Mouse (Mus musculus): ENCODE results near the gene Cdc42bpa. TPM values are rescaled to one million over a fixed set of nuclear protein-coding genes. Genes with fewer than 3 reads are reported as not detected.

Gene Cdc42bpa
- polyA plus RNA-seq, 1 experiment from 2014 or later, result 26.1 TPM

- 75% methylated on average over 8 of the region's 8 CpGs for WGBS
- H3K9ac ChIP-seq (replicated peaks; ENCODE audit: low read depth, low read length), result no peak overlapping the region
- 0 out of 2 replicates have a peak, but pooled peaks cover 2% of the 10 kb centered on the region for H3K4me1 ChIP-seq (ENCODE audit: control insufficient read depth, insufficient read depth, low read length)
- no peaks in the 10 kb centered on the region for H3K27me3 ChIP-seq (ENCODE audit: control insufficient read depth, insufficient read depth, low read length)
- H3K4me2 ChIP-seq (replicated peaks; ENCODE audit: low read depth, low read length), result no peak overlapping the region
- no peak overlapping the region for H3K27ac ChIP-seq (ENCODE audit: low read length)
- H3K4me3 ChIP-seq (ENCODE audit: low read depth, low read length), result no peak overlapping the region
- no peaks in the 10 kb centered on the region for H3K9me3 ChIP-seq (ENCODE audit: control insufficient read depth, low read depth, low read length)
- no peaks in the 10 kb centered on the region for H3K36me3 ChIP-seq (ENCODE audit: control insufficient read depth, insufficient read depth, low read length)
- ATAC-seq (ENCODE audit: insufficient number of reproducible peaks, insufficient read depth, low FRiP score, low read depth), result no peak
Measured at GRCm38 (mm10) chr1:180191112-180191511, 230.8 kb downstream of the Cdc42bpa start.

- H3K4me2 ChIP-seq (replicated peaks; ENCODE audit: low read depth, low read length), result no peak overlapping the region
- no peaks in the 10 kb centered on the region for H3K9me3 ChIP-seq (ENCODE audit: control insufficient read depth, low read depth, low read length)
- no peaks in the 10 kb centered on the region for H3K27me3 ChIP-seq (ENCODE audit: control insufficient read depth, insufficient read depth, low read length)
- ATAC-seq (ENCODE audit: insufficient number of reproducible peaks, insufficient read depth, low FRiP score, low read depth), result no peak
- no peak overlapping the region for H3K4me3 ChIP-seq (ENCODE audit: low read depth, low read length)
- 0 out of 2 replicates have a peak, but pooled peaks cover 2% of the 10 kb centered on the region for H3K4me1 ChIP-seq (ENCODE audit: control insufficient read depth, insufficient read depth, low read length)
- no peak overlapping the region for H3K27ac ChIP-seq (ENCODE audit: low read length)
- WGBS, result 77% methylated on average over 7 of the region's 7 CpGs
- H3K9ac ChIP-seq (replicated peaks; ENCODE audit: low read depth, low read length), result no peak overlapping the region
- no peaks in the 10 kb centered on the region for H3K36me3 ChIP-seq (ENCODE audit: control insufficient read depth, insufficient read depth, low read length)
Measured at GRCm38 (mm10) chr1:180191651-180192220, 231.5 kb downstream of the Cdc42bpa start.

- Histone ChIP-seq H3K4me2 (replicated peaks; ENCODE audit: low read depth, low read length) (no peak overlapping the region), H3K27ac (ENCODE audit: low read length) (no peak overlapping the region), H3K4me3 (ENCODE audit: low read depth, low read length) (no peak overlapping the region), H3K27me3 (ENCODE audit: control insufficient read depth, insufficient read depth, low read length) (no peaks in the 10 kb centered on the region), H3K9me3 (ENCODE audit: control insufficient read depth, low read depth, low read length) (no peaks in the 10 kb centered on the region), H3K4me1 (ENCODE audit: control insufficient read depth, insufficient read depth, low read length) (0 out of 2 replicates have a peak, but pooled peaks cover 2% of the 10 kb centered on the region), H3K9ac (replicated peaks; ENCODE audit: low read depth, low read length) (no peak overlapping the region), H3K36me3 (ENCODE audit: control insufficient read depth, insufficient read depth, low read length) (no peaks in the 10 kb centered on the region)
- ATAC-seq (ENCODE audit: insufficient number of reproducible peaks, insufficient read depth, low FRiP score, low read depth), result no peak
- WGBS, result 52% methylated on average over 4 of the region's 4 CpGs
Measured at GRCm38 (mm10) chr1:180192866-180193265, 232.6 kb downstream of the Cdc42bpa start.

GRCm38 (mm10) chr1:180193391-180193935, 233.2 kb downstream of the Cdc42bpa start:
- no peaks in the 10 kb centered on the region for H3K9me3 ChIP-seq (ENCODE audit: control insufficient read depth, low read depth, low read length)
- H3K4me3 ChIP-seq (ENCODE audit: low read depth, low read length), result no peak overlapping the region
- H3K9ac ChIP-seq (replicated peaks; ENCODE audit: low read depth, low read length), result no peak overlapping the region
- no peaks in the 10 kb centered on the region for H3K27me3 ChIP-seq (ENCODE audit: control insufficient read depth, insufficient read depth, low read length)
- H3K27ac ChIP-seq (ENCODE audit: low read length), result no peak overlapping the region
- 78% methylated on average over 8 of the region's 8 CpGs for WGBS
- no peak overlapping the region for H3K4me2 ChIP-seq (replicated peaks; ENCODE audit: low read depth, low read length)
- H3K4me1 ChIP-seq (ENCODE audit: control insufficient read depth, insufficient read depth, low read length), result 0 out of 2 replicates have a peak, but pooled peaks cover 2% of the 10 kb centered on the region
- H3K36me3 ChIP-seq (ENCODE audit: control insufficient read depth, insufficient read depth, low read length), result no peaks in the 10 kb centered on the region
- no peak for ATAC-seq (ENCODE audit: insufficient number of reproducible peaks, insufficient read depth, low FRiP score, low read depth)

GRCm38 (mm10) chr1:180194048-180194447, 233.8 kb downstream of the Cdc42bpa start:
- ATAC-seq (ENCODE audit: insufficient number of reproducible peaks, insufficient read depth, low FRiP score, low read depth), result no peak
- Histone ChIP-seq H3K27ac (ENCODE audit: low read length) (no peak overlapping the region), H3K36me3 (ENCODE audit: control insufficient read depth, insufficient read depth, low read length) (no peaks in the 10 kb centered on the region), H3K9me3 (ENCODE audit: control insufficient read depth, low read depth, low read length) (no peaks in the 10 kb centered on the region), H3K4me1 (ENCODE audit: control insufficient read depth, insufficient read depth, low read length) (0 out of 2 replicates have a peak, but pooled peaks cover 2% of the 10 kb centered on the region), H3K27me3 (ENCODE audit: control insufficient read depth, insufficient read depth, low read length) (no peaks in the 10 kb centered on the region), H3K9ac (replicated peaks; ENCODE audit: low read depth, low read length) (no peak overlapping the region), H3K4me3 (ENCODE audit: low read depth, low read length) (no peak overlapping the region), H3K4me2 (replicated peaks; ENCODE audit: low read depth, low read length) (no peak overlapping the region; the same call in 1 of the 2 replicates)
- 84% methylated on average over 9 of the region's 9 CpGs for WGBS

GRCm38 (mm10) chr1:180194781-180195471, 234.7 kb downstream of the Cdc42bpa start:
- no peaks in the 10 kb centered on the region for H3K36me3 ChIP-seq (ENCODE audit: control insufficient read depth, insufficient read depth, low read length)
- H3K4me2 ChIP-seq (replicated peaks; ENCODE audit: low read depth, low read length), result peak overlapping the region; percentile 91
- no peaks in the 10 kb centered on the region for H3K9me3 ChIP-seq (ENCODE audit: control insufficient read depth, low read depth, low read length)
- H3K4me3 ChIP-seq (ENCODE audit: low read depth, low read length), result peak overlapping the region; percentile 64
- 22% methylated on average over 9 of the region's 9 CpGs for WGBS
- H3K4me1 ChIP-seq (ENCODE audit: control insufficient read depth, insufficient read depth, low read length), result 0 out of 2 replicates have a peak, but pooled peaks cover 2% of the 10 kb centered on the region
- ATAC-seq (ENCODE audit: insufficient number of reproducible peaks, insufficient read depth, low FRiP score, low read depth), result peak; percentile 47; the same call in 1 of the 2 replicates
- H3K27ac ChIP-seq (ENCODE audit: low read length), result no peak overlapping the region
- peak overlapping the region; percentile 25; the same call in 1 of the 2 replicates for H3K9ac ChIP-seq (replicated peaks; ENCODE audit: low read depth, low read length)
- H3K27me3 ChIP-seq (ENCODE audit: control insufficient read depth, insufficient read depth, low read length), result no peaks in the 10 kb centered on the region

GRCm38 (mm10) chr1:180195703-180196381, 235.6 kb downstream of the Cdc42bpa start:
- H3K9ac ChIP-seq (replicated peaks; ENCODE audit: low read depth, low read length), result peak overlapping the region; percentile 25; the same call in 1 of the 2 replicates
- no peak overlapping the region for H3K27ac ChIP-seq (ENCODE audit: low read length)
- peak; percentile 100 for ATAC-seq (ENCODE audit: insufficient number of reproducible peaks, insufficient read depth, low FRiP score, low read depth)
- H3K9me3 ChIP-seq (ENCODE audit: control insufficient read depth, low read depth, low read length), result no peaks in the 10 kb centered on the region
- no peaks in the 10 kb centered on the region for H3K36me3 ChIP-seq (ENCODE audit: control insufficient read depth, insufficient read depth, low read length)
- WGBS, result under 1% methylated on average over 57 of the region's 57 CpGs
- no peaks in the 10 kb centered on the region for H3K27me3 ChIP-seq (ENCODE audit: control insufficient read depth, insufficient read depth, low read length)
- peak overlapping the region; percentile 91 for H3K4me2 ChIP-seq (replicated peaks; ENCODE audit: low read depth, low read length)
- 0 out of 2 replicates have a peak, but pooled peaks cover 2% of the 10 kb centered on the region for H3K4me1 ChIP-seq (ENCODE audit: control insufficient read depth, insufficient read depth, low read length)
- H3K4me3 ChIP-seq (ENCODE audit: low read depth, low read length), result peak overlapping the region; percentile 64

GRCm38 (mm10) chr1:180196508-180196907, 236.2 kb downstream of the Cdc42bpa start:
- ATAC-seq (ENCODE audit: insufficient number of reproducible peaks, insufficient read depth, low FRiP score, low read depth), result no peak
- Histone ChIP-seq H3K9me3 (ENCODE audit: control insufficient read depth, low read depth, low read length) (no peaks in the 10 kb centered on the region), H3K27ac (ENCODE audit: low read length) (no peak overlapping the region), H3K36me3 (ENCODE audit: control insufficient read depth, insufficient read depth, low read length) (no peaks in the 10 kb centered on the region), H3K4me2 (replicated peaks; ENCODE audit: low read depth, low read length) (peak overlapping the region; percentile 53), H3K9ac (replicated peaks; ENCODE audit: low read depth, low read length) (no peak overlapping the region), H3K27me3 (ENCODE audit: control insufficient read depth, insufficient read depth, low read length) (no peaks in the 10 kb centered on the region), H3K4me3 (ENCODE audit: low read depth, low read length) (peak overlapping the region; percentile 64; the same call in 1 of the 2 replicates), H3K4me1 (ENCODE audit: control insufficient read depth, insufficient read depth, low read length) (0 out of 2 replicates have a peak, but pooled peaks cover 2% of the 10 kb centered on the region)
- WGBS, result 90% methylated on average over 9 of the region's 9 CpGs

Measured in stomach, embryonic 14.5 days (tissue).